Mouse (Mus musculus): Measurements from ENCODE around the gene Gsk3a. TPM values are rescaled to one million over a fixed set of nuclear protein-coding genes. Genes with fewer than 3 reads are reported as not detected.

Gsk3a gene
- 6.4 and 7.4 TPM in 2 replicates for polyA plus RNA-seq (2015; fragmentation: Nextera tagmentation; extraction: Ambion mirVana)

DNA sequence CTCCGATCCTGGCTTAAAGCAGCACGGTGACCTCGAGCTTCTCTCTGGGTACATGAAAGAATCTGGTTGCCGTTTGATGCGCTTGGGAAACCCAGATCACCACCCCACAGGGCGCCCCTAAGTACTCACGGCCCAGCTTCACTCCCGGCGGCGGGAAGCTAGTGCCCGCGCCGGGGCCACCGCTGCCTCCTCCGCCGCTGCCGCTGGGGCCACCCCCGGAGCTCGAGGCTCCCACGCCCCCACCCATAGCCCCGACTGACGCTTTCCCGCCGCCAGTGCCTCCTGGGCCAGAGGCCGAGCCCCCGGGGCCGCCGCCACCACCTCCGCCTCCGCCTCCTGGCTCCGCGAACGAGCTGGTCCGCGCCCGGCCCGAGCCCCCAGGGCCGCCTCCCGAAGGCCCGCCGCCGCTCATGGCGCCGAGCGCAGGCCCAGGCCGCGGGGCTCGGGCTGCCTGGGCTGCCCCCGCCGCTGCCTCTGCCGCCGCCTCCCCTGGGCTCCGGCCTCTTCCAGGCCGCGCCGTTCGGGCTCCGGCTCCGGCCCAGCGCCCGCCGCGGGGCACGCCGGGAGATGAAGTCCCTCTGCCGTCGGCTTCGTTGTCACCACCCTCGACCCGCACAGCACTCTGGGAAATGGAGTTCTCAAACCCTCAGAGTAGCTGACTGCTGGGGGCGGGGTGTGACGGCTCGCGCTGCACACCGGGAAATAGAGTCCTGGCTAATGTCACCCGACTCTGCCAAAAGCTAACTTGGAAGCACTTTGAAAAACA is at the start of gene Gsk3a:
Gene Gsk3a (minus strand): TSS at position 603 of the 766 bp plus-strand sequence.
- no peaks in the 10 kb centered on the region for H3K9me3 ChIP-seq (replicated peaks)
- 0% methylated on average over 76 of the region's 76 CpGs for WGBS (ENCODE audit: insufficient replicate concordance)
- peak within 1 kb of the TSS; percentile 98 for H3K9ac ChIP-seq
- H3K4me1 ChIP-seq (replicated peaks): peaks cover 40% of the 10 kb centered on the region
- peak within 1 kb of the TSS; percentile 85 for H3K4me2 ChIP-seq
- H3K27ac ChIP-seq (replicated peaks): peak within 1 kb of the TSS; percentile 91
- ATAC-seq (ENCODE audit: insufficient read depth): peak; percentile 82
- H3K27me3 ChIP-seq: no peaks in the 10 kb centered on the region
- H3K36me3 ChIP-seq (replicated peaks): peaks cover 38% of the 10 kb centered on the region
- peak within 1 kb of the TSS; percentile 88 for H3K4me3 ChIP-seq (replicated peaks)

DNA sequence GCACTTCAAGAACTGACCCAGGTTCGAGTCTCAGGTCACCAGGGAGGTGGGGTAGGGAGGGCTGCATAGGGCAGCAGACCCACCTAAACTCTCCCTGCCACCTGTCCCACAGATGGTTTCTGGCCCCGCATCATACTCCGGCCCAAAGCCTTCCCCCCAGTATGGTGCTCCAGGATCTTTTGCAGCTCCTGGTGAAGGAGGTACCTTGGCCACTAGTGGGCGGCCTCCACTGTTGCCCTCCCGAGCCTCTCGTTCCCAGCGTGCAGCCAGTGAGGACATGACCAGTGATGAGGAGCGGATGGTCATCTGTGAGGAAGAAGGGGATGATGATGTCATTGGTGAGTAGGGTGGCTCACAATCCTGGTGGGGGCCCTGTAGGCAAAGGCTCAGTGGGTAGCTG is 49.3 kb upstream of the Gsk3a start:
- no peaks in the 10 kb centered on the region for H3K9me3 ChIP-seq (replicated peaks)
- no peak overlapping the region for H3K9ac ChIP-seq
- no peaks in the 10 kb centered on the region for H3K27me3 ChIP-seq
- H3K27ac ChIP-seq (replicated peaks): no peak overlapping the region
- H3K4me3 ChIP-seq (replicated peaks): no peak overlapping the region
- 81% methylated on average over 8 of the region's 8 CpGs for WGBS (ENCODE audit: insufficient replicate concordance)
- H3K4me1 ChIP-seq (replicated peaks): peaks cover 38% of the 10 kb centered on the region
- H3K4me2 ChIP-seq: no peak overlapping the region
- peaks cover 76% of the 10 kb centered on the region for H3K36me3 ChIP-seq (replicated peaks)
- no peak for ATAC-seq (ENCODE audit: insufficient read depth)

DNA sequence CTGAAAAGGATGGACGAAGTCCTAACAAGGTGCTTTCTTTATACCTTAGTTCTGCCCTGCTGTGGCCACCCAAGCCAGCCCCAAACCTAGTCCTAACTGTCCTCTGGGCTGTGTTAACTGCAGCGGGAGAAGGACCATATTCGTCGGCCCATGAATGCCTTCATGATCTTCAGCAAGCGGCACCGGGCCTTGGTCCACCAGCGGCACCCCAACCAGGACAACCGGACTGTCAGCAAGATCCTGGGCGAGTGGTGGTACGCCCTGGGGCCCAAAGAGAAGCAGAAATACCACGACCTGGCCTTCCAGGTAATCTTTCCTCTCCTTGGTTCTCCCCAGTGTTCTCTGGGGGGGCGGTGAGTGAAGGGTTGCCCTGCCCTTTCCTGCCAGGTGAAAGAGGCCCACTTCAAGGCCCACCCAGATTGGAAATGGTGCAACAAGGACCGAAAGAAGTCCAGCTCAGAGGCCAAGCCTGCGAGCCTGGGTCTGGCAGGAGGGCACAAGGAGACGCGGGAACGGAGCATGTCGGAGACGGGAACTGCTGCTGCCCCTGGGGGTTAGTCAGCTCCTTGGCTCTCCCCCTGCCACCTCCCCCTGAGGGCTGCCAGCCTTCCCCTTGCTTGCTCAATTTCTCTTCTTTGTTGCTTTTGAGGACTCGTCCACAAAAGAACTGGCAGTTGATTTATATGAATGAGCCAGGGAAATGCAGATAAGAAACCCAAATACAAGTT is 48.0 kb upstream of the Gsk3a start:
- 85% methylated on average over 20 of the region's 20 CpGs for WGBS (ENCODE audit: insufficient replicate concordance)
- Histone ChIP-seq H3K36me3 (replicated peaks) (peaks cover 62% of the 10 kb centered on the region), H3K4me2 (no peak overlapping the region), H3K9me3 (replicated peaks) (no peaks in the 10 kb centered on the region), H3K27me3 (no peaks in the 10 kb centered on the region), H3K27ac (replicated peaks) (no peak overlapping the region), H3K9ac (no peak overlapping the region), H3K4me3 (replicated peaks) (no peak overlapping the region), H3K4me1 (replicated peaks) (peaks cover 44% of the 10 kb centered on the region)
- no peak for ATAC-seq (ENCODE audit: insufficient read depth)

DNA sequence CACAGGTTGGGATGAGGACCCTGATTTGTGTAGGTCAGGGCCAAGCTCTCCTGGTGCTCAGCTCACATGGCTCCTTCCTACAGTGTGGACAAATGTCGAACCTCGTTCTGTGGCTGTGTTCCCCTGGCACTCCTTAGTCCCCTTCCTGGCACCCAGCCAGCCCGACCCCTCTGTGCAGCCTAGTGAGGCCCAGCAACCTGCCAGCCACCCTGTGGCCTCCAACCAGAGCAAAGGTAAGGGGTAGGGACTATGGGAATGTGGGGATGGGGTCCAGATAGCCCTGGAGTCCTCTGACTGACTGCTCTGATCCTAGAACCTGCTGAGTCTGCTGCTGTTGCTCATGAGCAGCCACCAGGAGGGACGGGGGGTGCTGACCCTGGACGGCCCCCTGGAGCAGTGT is 47.1 kb upstream of the Gsk3a start:
- no peak overlapping the region for H3K9ac ChIP-seq
- ATAC-seq (ENCODE audit: insufficient read depth): no peak
- H3K4me2 ChIP-seq: 0 out of 2 replicates have a peak overlapping the region, but pooled peaks have one; percentile 98
- H3K4me3 ChIP-seq (replicated peaks): peak overlapping the region; percentile 82; the same call in 1 of the 2 replicates
- H3K27me3 ChIP-seq: no peaks in the 10 kb centered on the region
- 77% methylated on average over 5 of the region's 5 CpGs for whole genome bisulfite sequencing (ENCODE audit: insufficient replicate concordance)
- no peaks in the 10 kb centered on the region for H3K9me3 ChIP-seq (replicated peaks)
- peaks cover 48% of the 10 kb centered on the region for H3K4me1 ChIP-seq (replicated peaks)
- peaks cover 53% of the 10 kb centered on the region for H3K36me3 ChIP-seq (replicated peaks)
- no peak overlapping the region for H3K27ac ChIP-seq (replicated peaks)

DNA sequence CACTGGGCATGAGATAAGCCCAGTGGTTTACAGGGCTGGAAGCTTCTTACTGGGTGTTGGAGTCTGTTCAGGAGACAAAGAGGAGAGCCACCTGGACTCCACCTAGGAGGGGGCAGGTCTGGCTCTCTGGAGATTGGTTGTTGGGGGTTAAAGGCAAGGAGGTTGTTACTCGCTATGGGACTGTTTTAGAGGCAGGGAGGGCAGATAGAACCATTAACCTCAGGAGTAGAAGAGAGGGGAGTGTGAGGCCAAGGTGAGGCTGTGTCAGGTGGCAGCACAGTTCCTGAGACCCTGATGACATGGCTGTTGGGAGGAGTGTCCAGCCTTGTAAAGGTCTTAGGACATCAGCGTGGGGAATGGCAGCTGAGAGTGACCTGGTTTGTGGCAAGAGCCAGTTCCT is 46.5 kb upstream of the Gsk3a start:
- H3K9ac ChIP-seq: peak overlapping the region; percentile 80; the same call in 1 of the 2 replicates
- peak overlapping the region; percentile 96 for H3K27ac ChIP-seq (replicated peaks)
- WGBS (ENCODE audit: insufficient replicate concordance): 53% methylated on average over 2 of the region's 2 CpGs

DNA sequence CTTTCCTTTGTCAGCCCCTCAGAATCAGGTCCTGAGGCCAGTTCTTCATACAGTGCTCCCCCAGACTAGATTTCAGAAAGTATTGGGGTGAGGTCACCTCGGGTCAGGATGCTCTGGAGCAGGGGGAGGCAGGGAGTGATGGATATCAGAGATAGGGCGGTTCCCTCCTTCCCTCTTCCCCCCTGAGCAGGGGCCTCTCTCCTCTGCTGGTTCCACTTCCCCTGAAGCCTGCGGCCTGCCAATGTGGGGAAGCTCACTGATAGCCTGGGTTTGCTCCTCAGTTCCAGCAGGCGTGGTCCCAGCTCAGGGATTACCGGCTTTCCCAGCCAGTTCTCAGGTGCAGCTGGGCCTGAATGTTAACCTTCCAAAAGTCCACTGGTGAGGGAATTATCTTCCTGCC is 46.0 kb upstream of the Gsk3a start:
- no peak for ATAC-seq (ENCODE audit: insufficient read depth)
- peak overlapping the region; percentile 80 for H3K9ac ChIP-seq
- H3K4me2 ChIP-seq: peak overlapping the region; percentile 98
- H3K9me3 ChIP-seq (replicated peaks): no peaks in the 10 kb centered on the region
- peaks cover 42% of the 10 kb centered on the region for H3K36me3 ChIP-seq (replicated peaks)
- H3K27me3 ChIP-seq: no peaks in the 10 kb centered on the region
- H3K27ac ChIP-seq (replicated peaks): peak overlapping the region; percentile 96
- H3K4me3 ChIP-seq (replicated peaks): peak overlapping the region; percentile 82
- H3K4me1 ChIP-seq (replicated peaks): peaks cover 57% of the 10 kb centered on the region
- WGBS (ENCODE audit: insufficient replicate concordance): 4% methylated on average over 5 of the region's 5 CpGs

More for the DNA sequence above, 46.5 kb upstream of the Gsk3a start:
- H3K4me2 ChIP-seq: peak overlapping the region; percentile 98
- no peaks in the 10 kb centered on the region for H3K27me3 ChIP-seq
- peaks cover 54% of the 10 kb centered on the region for H3K4me1 ChIP-seq (replicated peaks)
- no peak for ATAC-seq (ENCODE audit: insufficient read depth)
- H3K9me3 ChIP-seq (replicated peaks): no peaks in the 10 kb centered on the region
- H3K36me3 ChIP-seq (replicated peaks): peaks cover 47% of the 10 kb centered on the region
- peak overlapping the region; percentile 82 for H3K4me3 ChIP-seq (replicated peaks)

DNA sequence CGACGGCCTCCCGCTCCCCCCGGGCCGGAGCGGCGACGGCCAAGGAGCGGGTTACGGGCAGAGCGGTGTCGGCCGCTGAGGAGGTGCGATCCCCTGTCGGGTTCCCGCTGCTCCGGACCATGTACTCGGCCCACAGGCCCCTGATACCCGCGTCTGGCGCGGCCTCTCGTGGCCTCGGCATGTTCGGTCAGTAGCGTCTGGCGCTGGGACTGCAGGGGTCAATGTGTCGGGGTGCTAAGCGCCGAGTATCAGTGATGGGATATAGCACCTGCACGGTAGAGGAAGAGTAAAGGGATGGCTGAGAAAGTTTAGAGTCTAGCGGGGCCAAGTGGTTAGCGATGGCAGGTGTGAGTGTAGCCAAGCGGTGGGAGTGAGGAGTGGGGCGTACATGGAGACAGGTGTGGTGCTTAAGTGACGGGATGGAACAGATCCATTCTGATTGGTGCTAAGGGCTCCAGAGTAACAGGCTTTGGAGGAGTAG is 45.1 kb upstream of the Gsk3a start:
- peak overlapping the region; percentile 98 for H3K4me2 ChIP-seq
- H3K4me1 ChIP-seq (replicated peaks): peaks cover 66% of the 10 kb centered on the region
- H3K36me3 ChIP-seq (replicated peaks): peaks cover 33% of the 10 kb centered on the region
- H3K9me3 ChIP-seq (replicated peaks): no peaks in the 10 kb centered on the region
- under 1% methylated on average over 36 of the region's 36 CpGs for WGBS (ENCODE audit: insufficient replicate concordance)
- peak overlapping the region; percentile 82 for H3K4me3 ChIP-seq (replicated peaks)
- no peaks in the 10 kb centered on the region for H3K27me3 ChIP-seq
- ATAC-seq (ENCODE audit: insufficient read depth): no peak
- H3K27ac ChIP-seq (replicated peaks): peak overlapping the region; percentile 96
- peak overlapping the region; percentile 80 for H3K9ac ChIP-seq

DNA sequence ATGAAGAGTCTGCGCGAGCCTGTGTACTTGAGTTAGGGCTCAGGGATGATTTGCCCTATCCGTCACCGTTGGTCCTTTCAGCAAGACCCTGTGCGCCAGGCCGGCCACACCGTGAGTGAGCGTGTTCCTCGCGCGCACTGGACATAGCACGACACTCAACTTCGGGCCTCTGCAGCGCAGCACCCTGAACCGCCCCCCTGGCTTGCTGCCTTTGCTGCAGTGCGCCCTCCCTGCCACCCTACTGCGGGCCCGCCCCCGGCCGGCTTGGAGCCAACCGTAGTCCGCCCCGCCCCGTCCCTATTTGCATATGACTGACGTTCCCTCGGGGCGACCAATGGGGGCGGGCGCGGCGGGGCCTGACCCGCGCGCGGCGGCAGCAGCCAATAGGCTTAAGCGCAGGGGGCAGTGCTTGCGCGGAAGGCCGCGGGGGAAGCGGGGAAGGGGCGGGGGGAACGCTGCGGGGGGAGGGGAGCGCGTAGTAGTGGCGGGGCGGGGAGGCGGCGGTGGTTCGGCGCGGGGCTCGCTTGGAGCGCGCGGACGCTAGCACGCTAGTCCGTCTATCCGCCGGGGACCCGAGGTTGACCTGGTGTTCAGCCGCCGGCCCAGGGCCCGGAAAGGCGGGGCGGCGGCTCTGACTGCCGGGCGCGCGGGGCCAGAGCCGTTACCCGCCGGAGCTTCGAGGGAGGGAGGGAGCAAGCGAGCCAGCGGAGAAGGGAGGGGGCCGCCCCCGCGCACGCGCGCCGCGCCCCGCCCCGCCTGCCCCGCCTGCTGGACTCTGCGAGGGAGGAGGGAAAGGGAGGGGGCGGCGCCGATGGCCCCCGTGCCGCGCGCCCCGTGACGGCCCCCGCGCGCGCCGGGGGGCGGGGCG is 44.3 kb upstream of the Gsk3a start:
- H3K9me3 ChIP-seq (replicated peaks): no peaks in the 10 kb centered on the region
- peak overlapping the region; percentile 98 for H3K4me2 ChIP-seq
- no peaks in the 10 kb centered on the region for H3K27me3 ChIP-seq
- H3K4me3 ChIP-seq (replicated peaks): peak overlapping the region; percentile 82
- peak overlapping the region; percentile 96 for H3K27ac ChIP-seq (replicated peaks)
- WGBS (ENCODE audit: insufficient replicate concordance): 1% methylated on average over 101 of the region's 108 CpGs
- peaks cover 25% of the 10 kb centered on the region for H3K36me3 ChIP-seq (replicated peaks)
- peak; percentile 82 for ATAC-seq (ENCODE audit: insufficient read depth)
- H3K9ac ChIP-seq: peak overlapping the region; percentile 80
- H3K4me1 ChIP-seq (replicated peaks): peaks cover 74% of the 10 kb centered on the region

DNA sequence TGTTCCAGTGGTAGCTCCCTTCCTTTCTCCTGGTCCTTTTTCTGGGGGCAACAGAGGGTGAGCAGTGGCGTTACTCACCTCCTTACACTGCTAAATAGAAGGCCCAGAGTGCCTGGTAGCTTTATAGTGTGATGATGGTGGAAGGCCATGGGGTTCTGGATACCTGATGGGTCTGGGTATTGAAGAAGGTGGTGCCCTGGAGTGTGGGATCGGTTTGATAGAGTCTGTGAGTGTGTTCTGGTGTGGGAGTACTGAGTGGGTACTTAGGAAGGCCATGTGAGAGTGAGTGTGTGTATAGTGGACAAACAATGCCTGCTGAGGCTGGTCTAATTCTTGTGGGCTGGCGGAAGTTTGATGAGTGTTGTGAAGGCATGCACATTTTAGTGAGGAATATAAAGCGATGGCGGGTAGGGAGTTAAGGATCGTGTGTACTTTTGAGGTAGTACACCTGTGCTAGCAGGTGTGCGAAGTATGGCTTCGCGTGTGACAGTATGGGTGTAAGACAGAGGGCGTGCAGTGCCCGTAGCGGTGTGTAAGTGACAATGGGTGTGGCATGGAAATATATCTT is 43.6 kb upstream of the Gsk3a start:
- peak overlapping the region; percentile 79 for H3K9ac ChIP-seq
- peak overlapping the region; percentile 82 for H3K4me3 ChIP-seq (replicated peaks)
- peaks cover 18% of the 10 kb centered on the region for H3K36me3 ChIP-seq (replicated peaks)
- no peaks in the 10 kb centered on the region for H3K27me3 ChIP-seq
- H3K4me2 ChIP-seq: peak overlapping the region; percentile 98
- H3K9me3 ChIP-seq (replicated peaks): no peaks in the 10 kb centered on the region
- peaks cover 81% of the 10 kb centered on the region for H3K4me1 ChIP-seq (replicated peaks)
- WGBS (ENCODE audit: insufficient replicate concordance): 21% methylated on average over 12 of the region's 12 CpGs
- peak overlapping the region; percentile 96 for H3K27ac ChIP-seq (replicated peaks)
- ATAC-seq (ENCODE audit: insufficient read depth): peak; percentile 54
